Mouse (Mus musculus) gastrocnemius, adult 8-10 months (tissue): ENCODE results near the gene Hddc3. TPM values are rescaled to one million over a fixed set of nuclear protein-coding genes. Genes with fewer than 3 reads are reported as not detected.
A peak's percentile ranks its signal among the peaks of the same experiment; 100 is the strongest.
"Not testable (repeated sequence)": the region's sequence is repeated elsewhere in the genome, so short reads cannot be mapped to it uniquely, and the experiment has no call there.

Experiments
- DNase-seq, 2 experiments: peaks; one replicate each; pipeline ENCODE4 v3.0.0; 2022; ENCODE audit warnings: low spot score in 2 of 2
- total RNA-seq, 4 experiments: library from RNA; stranded (reverse); gene quantifications; 2 replicates each; pipeline ENCODE4 v1.2.4; 2022

The Hddc3 gene
- total RNA-seq, 4 experiments from 2014 or later: 22.9 to 26.1 (median 24.6) TPM

DNA sequence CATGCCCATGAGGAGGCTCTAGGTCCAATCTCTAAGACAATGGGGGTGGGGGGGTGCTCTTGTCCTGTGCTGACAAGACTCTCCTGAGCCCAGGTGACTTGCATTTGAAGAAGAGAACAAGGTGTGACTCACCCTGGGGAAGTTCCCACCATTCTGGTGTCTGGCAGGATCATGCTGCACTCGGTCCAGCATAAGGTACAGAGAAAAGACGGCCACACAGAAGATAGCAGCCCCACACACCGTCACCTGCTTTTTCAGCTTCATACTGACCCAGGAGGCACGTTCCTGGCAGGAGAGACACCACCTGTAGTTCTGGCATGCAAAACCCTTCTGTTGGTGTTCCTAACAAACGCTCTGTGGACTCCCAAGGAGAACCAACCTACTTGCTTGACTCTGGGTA lies 26.6 kb downstream of the Hddc3 start:
- DNase-seq: no peak

DNA sequence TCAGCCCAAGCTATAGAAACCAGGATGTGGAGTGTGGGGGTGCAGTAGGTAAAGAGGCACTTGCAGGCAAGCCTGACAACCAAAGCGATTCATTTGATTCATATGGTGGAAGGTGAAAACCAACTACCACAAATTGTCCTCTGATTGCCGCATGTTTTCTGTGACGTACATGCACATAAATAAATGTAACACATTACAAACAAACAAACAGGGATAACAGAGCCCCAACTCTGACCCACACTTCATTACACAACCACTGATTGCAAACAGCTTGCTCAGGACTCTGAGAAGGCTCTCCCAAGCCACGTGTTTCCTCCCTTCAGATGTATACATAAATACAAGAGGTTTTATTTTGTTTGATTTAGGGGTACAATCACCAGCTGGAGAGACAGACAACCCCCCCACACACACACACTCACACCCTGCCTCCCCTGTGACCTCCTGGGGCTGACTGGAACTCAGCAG lies 27.1 kb downstream of the Hddc3 start:
- no peak for DNase-seq

DNA sequence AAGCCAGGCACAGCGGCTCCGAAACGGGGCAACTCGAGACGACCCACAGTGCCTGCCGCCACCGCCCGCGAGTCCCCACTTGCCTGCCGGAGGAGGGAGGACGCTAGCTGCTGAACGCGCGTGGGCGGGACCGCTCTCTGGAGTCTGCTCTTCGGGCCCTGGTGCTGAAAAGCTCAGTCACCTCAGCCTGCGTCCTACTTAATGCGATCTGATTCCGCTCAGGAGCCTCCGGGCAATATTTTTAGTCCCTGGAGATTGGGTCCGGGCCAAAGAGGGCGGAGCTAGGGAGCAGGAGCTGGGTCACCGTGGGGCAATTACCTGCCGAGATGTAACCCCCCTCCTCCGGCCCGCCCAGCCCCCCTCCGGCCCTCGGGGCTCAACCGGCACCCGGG lies 27.7 kb downstream of the Hddc3 start:
- DNase-seq: peak; percentile 86 to 89

DNA sequence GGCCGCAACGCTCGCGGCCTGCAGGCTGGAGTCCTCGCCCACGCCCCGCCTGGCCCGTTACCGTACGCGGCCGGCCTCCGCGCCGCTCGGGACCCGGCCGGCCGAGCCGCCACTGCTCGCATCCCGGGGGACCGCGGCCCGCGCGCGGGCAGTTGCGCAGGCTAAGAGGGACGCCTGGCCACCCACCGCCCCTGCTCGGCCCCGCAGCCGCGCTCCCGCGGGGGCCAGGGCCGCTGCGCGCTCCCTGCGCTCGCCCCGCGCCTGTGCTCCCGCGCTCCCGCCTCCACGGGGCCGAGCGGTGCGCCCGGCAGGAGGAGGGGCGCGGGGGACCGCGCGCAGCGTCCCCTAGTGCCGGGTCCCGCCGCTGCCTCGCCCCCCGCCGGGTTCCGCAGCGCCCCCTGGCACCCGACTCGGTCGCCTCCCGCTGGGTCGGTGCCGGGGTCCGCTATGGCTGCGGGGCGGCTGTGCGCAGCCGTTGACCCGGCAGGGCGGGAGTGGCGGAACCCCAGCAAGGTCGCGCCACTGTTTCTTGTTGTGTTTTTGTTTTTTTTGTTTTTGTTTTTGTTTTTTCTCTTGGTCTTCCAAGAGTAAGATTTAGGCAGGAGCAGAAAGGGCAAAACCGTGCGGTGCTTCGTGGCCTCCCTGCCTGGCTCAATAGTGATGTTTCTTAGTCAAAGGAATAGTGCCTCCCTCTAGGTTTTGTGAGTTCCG lies 28.3 kb downstream of the Hddc3 start, which contains the start of gene Man2a2:
Gene Man2a2 (minus strand): TSS at position 335 of the 711 bp plus-strand sequence.
- peak; percentile 62 to 72 for DNase-seq

DNA sequence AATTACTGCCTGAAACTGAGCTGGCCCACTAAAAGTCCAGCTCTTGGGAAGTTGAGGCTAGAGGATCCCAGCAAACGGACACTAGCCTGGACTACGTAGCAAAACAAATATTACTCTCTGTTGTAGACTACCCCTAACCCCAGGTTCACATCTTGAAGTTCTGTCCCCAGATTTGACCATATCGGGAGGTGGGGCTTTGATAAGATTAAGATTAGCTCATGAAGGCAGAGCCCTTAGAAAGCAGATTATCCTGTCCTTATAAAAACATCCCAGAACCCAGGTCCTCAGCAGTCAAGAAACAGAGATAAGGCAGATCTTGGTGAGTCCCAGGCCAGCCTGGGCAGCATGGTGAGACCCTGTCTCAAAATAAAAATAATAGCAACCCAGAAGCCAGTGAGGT lies 29.3 kb downstream of the Hddc3 start:
- DNase-seq: no peak

DNA sequence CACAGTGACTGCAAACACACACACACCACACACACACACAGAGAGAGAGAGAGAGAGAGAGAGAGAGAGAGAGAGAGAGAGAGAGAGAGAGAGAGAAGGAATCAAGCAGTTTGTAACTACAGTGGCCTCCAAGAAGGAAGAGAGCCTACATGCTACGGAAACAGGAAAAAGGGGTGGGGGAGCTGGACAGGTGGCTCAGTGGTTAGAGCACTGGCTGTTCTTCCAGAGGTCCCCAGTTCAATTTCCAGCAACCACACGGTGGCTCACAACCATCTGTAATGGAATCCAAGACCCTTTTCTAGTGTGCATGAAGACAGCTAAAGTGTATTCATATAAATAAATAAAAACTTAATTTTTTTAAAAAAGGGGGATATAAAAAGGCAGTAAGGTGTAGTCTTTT lies 29.8 kb downstream of the Hddc3 start:
- DNase-seq: no peak

DNA sequence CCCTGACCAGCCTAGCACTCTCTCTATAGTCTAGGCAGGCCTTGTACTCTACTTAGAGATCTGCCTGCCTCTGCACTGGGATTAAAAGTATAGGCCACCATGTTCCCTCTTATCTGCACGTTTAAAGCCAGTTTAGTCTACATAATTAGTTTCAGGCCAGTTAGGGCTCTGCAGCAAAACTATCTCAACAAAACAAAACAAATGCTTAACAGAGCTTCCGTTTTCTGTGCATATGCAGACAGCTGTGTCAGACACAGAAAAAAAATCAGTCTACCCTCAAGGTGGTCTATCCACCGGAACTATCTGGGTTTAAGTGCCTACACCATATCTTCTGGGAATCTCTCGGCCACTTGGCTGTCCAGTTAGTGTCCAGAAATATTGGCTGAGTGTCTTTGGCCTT lies 30.4 kb downstream of the Hddc3 start:
- no peak for DNase-seq

DNA sequence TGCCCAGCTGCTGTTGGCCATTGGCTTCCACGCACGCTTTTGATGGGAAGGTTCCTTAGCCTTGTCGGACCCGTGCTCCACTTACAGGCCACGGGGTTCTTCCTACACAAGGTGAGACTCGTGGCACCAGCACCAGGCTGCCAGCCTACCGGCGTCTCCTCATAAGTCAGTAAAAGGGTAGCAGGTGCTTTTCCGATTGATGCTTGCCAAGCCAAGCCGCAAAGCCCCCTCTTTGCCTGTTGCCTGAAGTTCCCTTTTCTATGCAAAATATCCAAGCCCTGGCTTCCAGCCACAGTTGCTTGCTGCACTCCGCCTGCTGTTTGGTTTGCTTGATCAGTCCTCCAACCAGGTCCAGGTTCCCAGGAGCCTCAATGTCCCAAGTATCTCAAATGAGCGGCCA lies 30.9 kb downstream of the Hddc3 start:
- DNase-seq: no peak

DNA sequence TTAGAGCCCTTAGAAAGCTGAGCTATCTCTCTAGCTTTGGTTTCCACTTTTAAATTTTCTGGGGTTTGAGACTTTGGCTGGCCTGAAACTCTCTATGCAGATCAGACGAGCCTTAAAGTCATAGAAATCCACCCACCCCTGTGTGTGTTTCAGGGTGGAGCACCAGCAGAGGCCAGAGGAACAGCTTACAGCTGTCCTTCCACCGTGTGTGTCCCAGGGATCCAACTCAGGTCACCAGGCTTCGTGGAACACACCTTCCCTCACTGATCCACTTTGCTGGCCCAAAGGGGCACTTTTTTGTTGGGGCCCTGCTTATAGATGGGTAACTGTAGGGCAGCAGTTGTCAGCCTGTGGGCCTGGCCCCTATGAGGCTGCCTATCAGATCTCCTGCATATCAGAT lies 31.4 kb downstream of the Hddc3 start:
- DNase-seq: no peak

DNA sequence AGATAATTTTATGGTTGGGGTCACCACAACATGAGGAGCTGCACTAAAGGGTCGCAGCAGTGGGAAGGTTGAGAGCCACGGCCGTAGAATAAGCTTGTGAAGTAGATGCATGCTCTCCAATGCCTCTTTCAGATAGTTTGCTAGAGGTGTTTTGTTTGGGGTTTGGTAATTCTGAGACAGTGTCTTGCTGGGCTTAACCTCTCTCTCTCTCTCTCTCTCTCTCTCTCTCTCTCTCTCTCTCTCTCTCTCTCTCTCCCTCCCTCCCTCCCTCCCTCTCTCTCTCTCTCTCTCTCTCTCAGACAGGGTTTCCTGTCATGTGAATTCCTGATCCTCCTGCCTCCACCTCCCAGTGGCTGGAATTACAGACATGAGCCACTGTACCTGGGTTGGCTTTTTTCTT lies 31.8 kb downstream of the Hddc3 start:
- no peak for DNase-seq

DNA sequence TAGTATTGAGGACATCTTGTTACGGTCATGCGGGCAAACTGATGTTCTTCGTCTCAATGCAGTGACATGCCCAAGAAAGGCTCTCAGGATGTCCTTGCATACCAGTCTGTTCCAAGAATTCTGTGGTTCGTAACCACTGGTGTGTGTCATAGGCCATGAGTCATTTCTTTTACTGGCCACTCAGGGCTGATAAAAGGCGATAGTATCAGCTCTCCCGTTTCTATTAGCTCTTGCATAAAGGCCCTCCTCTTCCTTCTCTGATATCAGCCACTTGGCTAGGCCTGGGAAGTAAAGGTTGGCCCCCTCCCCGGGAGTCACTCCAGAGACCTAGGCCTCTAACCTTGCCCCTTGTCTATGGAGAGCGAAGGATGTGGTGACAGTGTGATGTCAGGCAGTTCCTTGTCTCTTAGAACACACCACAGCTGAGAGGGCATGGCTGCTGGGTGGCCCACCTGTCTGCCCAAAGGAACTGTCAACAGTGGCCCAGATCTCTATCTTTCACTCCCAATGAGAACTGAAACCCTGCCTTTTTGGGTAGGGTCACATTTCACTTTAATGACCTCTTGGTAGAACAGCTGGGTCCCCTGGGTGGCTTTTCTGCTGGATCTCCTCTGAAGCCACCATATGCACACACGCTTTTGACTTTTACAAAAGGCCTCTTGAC lies 32.6 kb downstream of the Hddc3 start:
- DNase-seq: no peak

DNA sequence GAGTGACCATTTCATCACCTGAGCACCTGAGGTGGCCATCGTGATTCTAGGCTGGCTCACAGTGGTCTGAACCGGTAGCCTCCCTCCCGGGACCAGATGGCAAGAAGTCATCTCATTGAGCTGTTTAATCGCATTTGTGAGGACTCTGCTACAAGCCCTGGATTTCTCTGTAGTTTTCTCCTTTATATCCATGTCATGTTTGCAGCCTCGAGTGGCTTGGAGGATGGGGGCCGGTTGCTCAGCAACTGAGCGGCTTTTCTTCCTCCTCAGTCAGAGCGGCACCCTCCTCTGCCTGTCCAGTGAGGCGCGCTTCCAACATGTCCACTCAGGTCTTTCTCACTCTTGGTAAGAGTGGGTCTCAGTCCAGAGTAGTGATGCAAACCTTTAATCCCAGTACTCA lies 33.3 kb downstream of the Hddc3 start:
- no peak for DNase-seq

DNA sequence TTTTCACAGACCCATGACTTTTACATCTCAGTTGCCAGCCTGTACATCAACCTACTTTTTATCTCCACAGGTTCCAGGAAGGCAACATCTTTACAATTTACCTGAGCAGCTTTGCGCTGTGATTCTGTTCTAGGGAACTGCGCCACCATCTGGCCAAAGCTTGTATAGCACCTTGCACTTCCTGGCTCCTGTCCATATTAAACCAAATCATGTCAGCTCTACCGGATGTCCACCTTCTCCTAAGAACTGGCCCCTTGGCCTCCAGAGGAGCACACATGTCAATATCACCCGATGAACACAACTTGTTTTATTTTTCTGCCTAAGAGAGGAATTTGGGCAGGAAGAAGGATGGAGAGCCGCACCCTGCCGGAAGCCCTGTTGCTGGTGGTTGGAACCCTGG lies 34.6 kb downstream of the Hddc3 start:
- DNase-seq: peak; percentile 54 to 61

DNA sequence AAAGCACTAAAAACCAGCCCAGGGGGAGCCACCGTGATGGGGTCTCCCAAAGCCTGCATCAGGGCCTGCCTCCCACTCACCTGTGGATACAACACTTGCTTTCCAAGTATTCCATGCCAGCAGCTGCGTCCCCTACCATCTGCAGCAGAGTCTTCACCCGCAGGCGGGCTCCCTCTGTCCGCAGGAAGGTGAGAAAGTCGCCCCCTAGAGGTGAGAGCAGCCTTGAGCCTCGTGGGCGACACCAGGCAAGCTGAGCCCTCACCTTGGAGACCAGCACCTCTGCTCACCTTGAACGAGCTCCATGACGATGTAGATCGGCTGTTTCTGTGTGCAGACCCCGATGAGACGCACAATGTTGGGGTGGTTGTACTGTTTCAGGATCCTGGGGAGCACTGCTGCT lies 36.6 kb downstream of the Hddc3 start:
- no peak for DNase-seq

DNA sequence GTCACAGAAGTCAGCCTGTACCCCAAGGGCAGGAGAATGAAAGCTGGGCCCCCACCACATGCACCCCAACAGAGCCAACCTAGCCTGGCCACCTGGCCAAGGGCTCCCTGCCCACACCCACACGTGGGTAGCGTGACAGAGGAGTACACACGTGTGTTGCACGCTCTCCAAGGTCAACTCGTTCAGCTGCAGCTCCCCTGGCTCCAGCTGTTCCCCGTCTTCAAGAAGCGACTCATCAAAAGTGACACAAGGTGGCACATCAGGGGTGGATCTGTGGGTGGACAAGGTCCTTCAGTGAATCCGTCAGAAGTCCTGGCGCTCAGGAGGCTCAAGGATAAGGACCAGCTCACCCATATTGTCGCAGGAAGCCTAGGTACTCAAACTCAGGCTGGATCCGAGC lies 40.0 kb downstream of the Hddc3 start:
- DNase-seq: no peak

DNA sequence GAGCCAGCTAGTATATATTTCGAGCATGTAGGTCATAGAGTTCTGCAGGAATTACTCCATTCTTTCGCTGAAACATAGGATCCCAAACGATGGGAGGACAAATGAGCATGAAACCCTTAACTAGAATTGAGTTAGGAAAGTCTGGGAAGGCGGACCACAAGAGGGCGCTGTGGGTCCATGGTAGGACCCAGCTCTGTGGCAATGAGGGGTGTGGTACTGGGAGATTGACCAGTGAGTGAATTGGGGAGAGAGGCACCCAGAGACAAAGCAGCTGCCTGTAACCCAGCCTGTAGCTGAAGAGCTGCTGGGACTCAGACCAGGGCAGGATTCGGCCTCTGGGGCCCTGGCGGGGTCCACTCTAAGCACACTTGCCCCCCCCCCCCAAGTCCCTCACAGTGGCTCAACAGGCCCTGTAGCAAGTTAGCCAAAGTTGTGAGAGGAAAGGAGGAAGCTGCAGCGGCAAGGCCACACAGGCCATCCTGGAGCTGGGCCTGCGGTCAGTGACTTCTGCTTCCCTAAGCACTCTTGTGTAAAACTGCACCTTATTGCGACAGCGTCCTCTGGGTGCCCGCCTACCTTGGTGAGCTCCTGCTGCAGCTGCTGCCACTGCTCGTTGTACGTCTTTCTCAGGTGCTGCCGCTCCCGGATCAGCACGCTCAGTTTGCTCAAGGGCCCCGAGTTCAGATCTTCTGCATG lies 43.5 kb downstream of the Hddc3 start:
- peak; percentile 82 to 83 for DNase-seq

DNA sequence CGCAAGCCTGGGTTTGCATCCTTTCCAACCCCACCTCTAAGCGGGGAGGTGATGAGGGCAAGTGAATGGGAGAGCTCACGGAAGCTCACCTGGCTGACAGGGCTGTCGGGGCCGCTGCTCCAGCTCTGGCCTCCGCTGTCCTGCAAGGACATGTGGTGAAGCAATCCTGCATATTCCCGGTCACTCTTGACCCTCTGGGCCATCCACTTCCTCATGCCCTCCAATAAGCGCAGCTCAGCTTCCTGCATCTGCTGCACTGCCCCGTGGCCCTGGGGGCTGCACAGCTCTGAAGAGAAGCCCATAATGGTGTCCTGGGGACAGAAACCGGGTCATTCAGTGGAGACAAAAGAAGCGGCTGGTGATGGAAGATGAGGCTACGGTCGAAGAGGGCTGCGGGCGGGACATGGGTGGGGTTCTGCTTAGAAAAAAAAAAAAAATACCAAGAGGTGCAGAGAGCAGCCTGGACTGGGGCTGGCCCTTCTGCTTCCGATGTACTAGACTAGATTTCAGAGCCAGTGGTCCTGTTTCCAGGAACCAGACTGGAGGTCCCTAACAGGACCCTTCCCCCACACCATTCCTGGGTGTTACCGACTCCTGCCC lies 44.2 kb downstream of the Hddc3 start:
- no peak for DNase-seq

DNA sequence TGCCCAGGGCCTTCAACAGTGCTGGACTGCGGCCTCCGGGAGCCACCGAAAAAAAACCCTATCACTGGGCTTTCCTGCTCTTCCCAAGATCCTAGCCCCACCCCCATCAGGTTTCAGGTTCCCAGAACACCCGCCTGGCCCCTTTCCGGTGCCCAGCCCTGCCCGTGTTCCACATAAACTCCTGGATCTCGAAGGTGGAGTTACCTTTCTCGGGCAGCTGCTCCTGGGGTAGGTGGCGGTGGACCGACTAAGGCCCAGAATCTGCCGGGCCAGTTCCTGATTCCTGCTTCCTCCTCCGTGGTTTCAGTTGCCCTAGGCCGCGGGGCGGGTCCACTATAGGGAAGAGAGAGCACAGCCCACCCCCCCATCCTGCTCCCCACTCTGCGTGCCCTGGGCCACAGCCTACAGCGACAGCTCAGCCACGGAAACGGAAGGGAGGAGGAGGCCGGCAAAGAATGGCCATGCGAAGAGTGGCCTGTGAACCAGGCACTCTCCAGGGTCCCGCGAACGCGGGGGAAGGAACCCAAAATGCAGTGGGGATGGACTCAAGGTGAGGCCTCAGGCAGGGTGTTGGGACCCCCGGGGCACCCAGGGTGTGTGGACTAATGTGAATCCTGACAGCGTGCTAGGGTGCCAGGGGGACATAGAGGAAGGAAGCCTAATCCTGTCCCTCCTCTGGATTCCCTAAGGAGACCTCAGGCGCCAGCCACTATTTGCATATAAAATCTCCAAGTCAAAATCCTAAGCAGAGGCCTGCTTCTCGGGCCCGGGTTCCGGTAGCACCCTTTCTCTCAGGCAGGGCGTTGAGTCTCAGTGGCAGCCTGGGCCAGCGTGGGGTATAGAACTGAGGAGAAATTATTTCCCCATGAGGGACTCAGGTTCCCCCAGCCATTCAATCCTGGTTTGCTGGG lies 45.0 kb downstream of the Hddc3 start, which contains the start of gene Fes:
Gene Fes (minus strand): TSS at position 314 of the 911 bp plus-strand sequence.
- DNase-seq: peak in 1 of 2 experiments; percentile 46

DNA sequence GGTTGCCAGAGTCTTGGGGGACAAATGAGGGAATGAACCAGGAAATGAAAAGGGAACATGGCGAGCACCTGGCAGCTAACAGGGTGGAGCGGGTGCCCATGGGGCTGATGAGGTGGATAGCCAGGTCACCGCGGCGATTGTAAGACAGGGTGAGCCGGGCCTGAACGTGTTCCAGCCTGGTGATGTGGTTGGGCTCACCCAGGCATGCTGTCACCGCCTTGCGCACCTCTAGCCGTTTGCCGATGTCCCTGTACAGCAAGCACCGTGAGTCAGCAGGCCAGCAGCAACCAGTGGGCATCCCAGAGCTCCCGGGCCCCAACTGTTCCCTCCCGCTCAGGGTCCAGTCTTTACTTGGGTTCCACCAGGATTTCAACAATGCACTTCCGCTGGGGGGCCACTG lies 49.2 kb downstream of the Hddc3 start:
- DNase-seq: no peak

DNA sequence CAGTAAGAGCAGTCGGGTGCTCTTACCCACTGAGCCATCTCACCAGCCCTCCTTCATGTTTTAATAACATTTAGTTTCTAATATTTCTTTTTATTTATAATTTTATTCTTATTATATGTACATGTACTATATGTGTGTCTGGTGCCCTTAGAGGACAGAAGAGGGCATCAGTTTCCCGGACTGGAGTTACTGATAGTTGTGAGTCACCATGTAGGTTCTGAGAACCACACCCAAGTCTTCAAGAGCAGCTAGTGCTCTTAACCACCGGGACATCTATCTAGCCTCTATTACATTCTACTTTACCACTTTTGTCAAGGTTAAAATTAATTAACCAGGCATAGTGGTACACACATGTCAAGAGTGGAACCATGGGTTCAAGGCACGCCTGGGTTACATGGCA lies 51.7 kb downstream of the Hddc3 start:
- DNase-seq: no peak

DNA sequence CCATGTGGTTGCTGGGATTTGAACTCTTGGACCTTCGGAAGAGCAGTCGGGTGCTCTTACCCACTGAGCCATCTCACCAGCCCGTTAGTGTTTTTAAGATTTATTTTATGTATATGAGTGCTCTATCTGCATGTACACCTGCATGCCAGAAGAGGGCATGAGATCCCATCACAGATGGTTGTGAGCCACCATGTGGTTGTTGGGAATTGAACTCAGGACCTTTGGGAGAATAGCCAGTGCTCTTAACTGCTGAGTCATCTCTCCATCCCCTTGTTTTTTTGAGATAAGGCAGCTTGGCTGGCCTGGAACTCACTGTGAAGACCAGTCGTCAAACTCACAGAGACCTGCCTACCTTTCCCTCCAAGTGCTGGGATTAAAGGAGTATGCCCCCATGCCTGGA lies 53.5 kb downstream of the Hddc3 start:
- not testable (repeated sequence) for DNase-seq
